Mouse (Mus musculus): Measurements from ENCODE around the gene Tcf15.

The Tcf15 gene

GRCm38 (mm10) chr2:152176659-152177058 lies 33.3 kb downstream of the Tcf15 start:
- DNase-seq (ENCODE audit: low read depth) = no peak

GRCm38 (mm10) chr2:152177162-152177805 lies 33.9 kb downstream of the Tcf15 start:
- no peak for DNase-seq (ENCODE audit: low read depth)

GRCm38 (mm10) chr2:152177806-152178170 lies 34.4 kb downstream of the Tcf15 start:
- no peak for DNase-seq (ENCODE audit: low read depth)

DNA sequence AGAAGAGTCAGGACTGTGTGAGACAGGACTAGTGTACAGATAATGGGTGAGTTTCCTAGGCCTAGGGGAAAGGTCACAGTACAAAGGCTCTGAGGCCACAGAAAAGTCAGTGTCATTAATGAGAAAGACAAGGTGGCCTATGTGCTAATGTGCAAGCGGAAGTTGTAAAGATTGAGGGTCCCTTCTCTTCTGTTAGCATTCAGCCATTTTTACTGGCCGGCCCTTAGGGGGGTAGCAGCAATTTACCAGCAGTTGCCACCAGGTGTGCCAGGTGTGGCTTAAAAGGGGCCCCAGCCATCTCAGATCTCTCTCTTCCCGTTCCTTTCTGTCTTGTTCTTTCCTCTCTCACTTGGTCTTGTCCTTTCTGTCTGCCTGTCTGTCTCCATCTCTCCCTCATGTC lies 35.0 kb downstream of the Tcf15 start:
- DNase-seq (ENCODE audit: low read depth) = no peak

DNA sequence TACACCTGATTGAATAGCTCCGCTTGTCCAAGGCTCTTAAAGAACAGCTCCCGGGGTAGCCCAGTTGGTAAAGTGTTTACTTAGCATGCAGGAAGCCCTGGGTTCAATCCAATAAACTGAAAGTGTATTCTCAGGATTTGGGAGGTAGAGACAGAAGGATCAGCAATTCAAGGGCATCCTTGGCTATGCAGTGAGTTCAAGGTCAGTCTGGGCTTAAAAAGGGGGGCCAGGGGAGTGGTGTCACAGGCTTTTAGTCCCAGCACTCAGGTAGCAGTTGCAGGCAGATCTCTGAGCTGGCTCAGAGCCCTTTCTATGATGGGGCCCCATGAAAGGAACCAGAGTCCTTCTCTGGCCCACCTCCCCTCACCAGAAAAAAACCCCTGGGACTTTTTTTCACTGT lies 35.9 kb downstream of the Tcf15 start:
- DNase-seq (ENCODE audit: low read depth) = no peak

DNA sequence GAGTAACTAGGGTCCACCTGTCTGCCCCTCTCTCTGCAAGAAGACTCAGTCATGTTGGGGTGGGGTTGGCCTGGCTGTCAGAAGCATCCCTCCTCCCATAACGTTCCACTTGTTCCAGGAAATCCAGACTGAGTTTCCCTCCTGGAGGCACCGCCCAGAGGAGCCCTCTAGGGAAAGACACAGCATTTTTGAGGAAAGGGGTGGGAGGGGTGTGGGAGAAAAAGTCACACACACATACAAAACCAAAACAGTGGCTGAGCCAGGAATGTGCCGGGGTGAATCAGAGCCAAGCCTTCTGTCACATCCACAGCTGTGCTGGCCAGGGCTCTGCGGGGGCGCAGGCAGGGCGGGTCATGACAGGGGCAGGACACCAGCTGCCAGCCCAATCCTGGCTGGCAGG lies 37.0 kb downstream of the Tcf15 start:
- no peak for DNase-seq (ENCODE audit: low read depth)

DNA sequence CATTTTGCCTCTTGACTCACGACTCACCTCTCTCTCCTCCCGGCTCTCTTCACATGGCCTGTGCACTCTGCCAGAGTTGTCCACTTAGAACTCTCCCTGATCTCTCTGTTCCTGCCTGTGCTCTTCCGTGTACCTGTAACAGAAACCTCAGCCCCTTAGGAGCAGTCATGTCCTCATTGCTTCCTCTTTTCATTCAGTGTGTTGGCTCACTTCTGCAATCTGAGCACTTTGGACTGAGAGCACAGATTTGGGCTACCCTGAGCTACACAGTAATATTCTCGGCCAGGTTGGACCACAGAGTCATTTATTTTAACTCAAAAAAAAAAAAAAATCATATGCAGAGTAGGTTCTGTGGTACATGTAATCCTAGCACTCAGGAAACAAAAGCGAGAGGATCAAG lies 43.8 kb downstream of the Tcf15 start:
- no peak for DNase-seq (ENCODE audit: low read depth)

GRCm38 (mm10) chr2:152189213-152189612 lies 45.9 kb downstream of the Tcf15 start:
- no peak for DNase-seq (ENCODE audit: low read depth)

- DNase-seq (ENCODE audit: low read depth) = no peak
Measured at GRCm38 (mm10) chr2:152189640-152190039, 46.3 kb downstream of the Tcf15 start.

DNA sequence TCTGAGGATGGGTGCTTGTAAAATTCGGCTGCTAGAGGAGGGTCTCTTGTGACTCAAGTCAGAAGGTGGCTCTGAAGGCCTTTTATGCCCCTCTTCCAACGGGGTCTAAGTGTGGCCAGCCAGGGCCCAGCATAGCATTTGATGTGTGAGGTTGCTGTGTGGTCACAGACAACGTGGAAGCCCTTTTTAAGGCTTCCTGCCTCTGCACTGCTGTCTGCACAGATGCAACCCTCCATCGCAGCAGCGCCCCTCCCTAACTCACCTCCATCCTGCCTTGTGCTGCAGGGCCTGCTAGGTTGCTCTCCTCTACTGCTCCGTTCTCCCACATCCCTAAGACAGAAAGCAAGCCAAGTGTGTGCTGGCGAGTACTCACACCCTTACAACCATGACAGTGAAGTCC lies 46.8 kb downstream of the Tcf15 start:
- no peak for DNase-seq (ENCODE audit: low read depth)

DNA sequence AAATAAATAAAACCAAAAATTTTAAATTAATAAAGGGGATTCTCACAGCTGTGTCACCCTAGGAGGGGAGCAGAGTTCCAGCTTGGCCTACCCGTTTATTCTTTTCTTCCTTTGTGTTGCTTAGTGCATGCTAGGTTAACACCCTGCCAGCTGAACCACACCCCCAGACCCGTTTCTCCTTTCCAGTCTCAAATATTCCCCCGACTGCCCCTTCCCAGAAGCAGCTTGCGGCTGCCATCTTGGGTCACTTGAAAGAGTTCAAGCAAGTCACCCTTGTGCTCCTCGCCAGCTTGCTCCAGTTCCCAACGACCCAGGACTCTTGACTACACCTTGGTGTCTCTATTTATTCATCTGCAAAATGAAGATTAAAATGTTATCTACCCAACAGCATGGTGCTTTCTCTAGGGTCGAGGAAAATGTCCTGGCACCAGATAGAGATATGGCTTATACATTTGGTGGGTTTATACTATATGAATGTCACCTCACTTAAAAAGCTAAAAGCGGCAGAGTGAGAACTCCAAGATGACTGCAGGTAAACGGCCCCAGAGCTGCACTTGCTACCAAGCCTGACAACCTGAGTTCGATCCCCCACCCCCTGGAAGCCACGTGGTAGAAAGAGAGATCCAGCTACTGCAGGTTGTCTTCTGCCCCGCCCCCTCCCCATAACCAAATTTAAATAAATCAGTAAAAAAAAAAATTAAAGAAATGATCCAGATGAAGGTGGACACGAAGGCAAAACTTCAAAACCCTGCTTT lies 49.4 kb downstream of the Tcf15 start:
- peak; percentile 25 for DNase-seq (ENCODE audit: low read depth)

- no peak for DNase-seq (ENCODE audit: low read depth)
Measured at GRCm38 (mm10) chr2:152193346-152193710, 50.0 kb downstream of the Tcf15 start.

GRCm38 (mm10) chr2:152194586-152194985 lies 51.2 kb downstream of the Tcf15 start:
- peak; percentile 16 for DNase-seq (ENCODE audit: low read depth)

DNA sequence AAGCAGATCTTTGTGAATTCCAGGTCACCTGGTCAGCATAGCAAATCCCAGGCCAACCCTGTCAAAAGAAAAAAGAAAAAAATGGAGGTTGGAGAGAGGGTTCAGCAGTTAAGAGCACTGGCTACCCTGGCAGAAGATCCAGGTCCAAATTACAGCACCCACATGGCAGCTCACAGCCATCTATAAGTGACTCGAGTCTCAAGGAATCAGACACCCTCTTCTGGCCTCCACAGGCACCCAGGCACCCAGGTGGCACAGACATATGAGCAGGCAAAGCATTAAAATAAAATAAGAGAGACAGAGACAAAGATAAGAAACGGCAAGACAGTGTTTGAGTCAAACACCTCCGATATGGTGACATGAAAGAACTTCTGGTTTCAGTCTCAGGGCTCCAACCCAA lies 53.5 kb downstream of the Tcf15 start:
- no peak for DNase-seq (ENCODE audit: low read depth)

GRCm38 (mm10) chr2:152197301-152197712 lies 53.9 kb downstream of the Tcf15 start:
- DNase-seq (ENCODE audit: low read depth) = peak; percentile 75
